Mouse (Mus musculus): Measurements from ENCODE around the gene Tnrc6b. TPM values are rescaled to one million over a fixed set of nuclear protein-coding genes. Genes with fewer than 3 reads are reported as not detected.
A peak's percentile ranks its signal among the peaks of the same experiment; 100 is the strongest.

Gene Tnrc6b
- polyA plus RNA-seq, 1 experiment, result 40.0 TPM

DNA sequence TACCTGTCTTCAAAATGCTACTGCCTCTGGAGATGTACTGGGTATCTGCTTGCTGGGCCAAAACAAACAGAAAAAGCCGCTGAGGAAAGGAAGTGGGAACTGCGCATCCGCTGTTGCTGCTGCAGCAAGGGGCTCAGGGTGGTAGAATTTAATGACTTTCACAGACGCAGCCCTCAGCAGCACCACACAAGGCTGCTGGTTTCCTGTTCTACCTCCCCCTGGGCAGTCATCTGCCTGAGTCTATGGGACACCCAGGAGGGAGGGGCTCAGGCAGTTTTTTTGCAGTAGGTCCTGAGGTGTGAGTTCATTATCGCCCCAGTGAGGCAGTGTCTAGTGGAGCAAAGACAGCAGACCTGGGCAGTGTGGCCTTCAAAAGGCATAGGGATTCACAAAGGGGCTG, 13.5 kb upstream of the Tnrc6b start:
- H3K9ac ChIP-seq (ENCODE audit: low read depth, poor library complexity, severe bottlenecking), result no peak overlapping the region
- H3K4me3 ChIP-seq (ENCODE audit: low read depth, low read length), result no peak overlapping the region
- no peak for TF ChIP-seq EP300 (IDR thresholded peaks at IDR 0.05; ENCODE audit: insufficient read depth, low read depth, low read length)
- no peak for TF ChIP-seq CTCF (IDR thresholded peaks at IDR 0.05; ENCODE audit: low read depth, low read length)
- TF ChIP-seq POLR2A (IDR thresholded peaks at IDR 0.05; ENCODE audit: insufficient read depth, low read length), result no peak
- H3K27me3 ChIP-seq (ENCODE audit: control insufficient read depth, insufficient read depth, low read length, poor library complexity, severe bottlenecking), result no peaks in the 10 kb centered on the region
- H3K9me3 ChIP-seq (replicated peaks; ENCODE audit: control insufficient read depth, insufficient read depth, low read length, poor library complexity, severe bottlenecking), result no peaks in the 10 kb centered on the region
- H3K36me3 ChIP-seq (ENCODE audit: control insufficient read depth, insufficient read depth, low read length, poor library complexity, severe bottlenecking), result no peaks in the 10 kb centered on the region
- no peaks in the 10 kb centered on the region for H3K4me1 ChIP-seq (ENCODE audit: control insufficient read depth, insufficient read depth, low read length)
- H3K27ac ChIP-seq (ENCODE audit: insufficient read depth, low read length), result no peak overlapping the region

GRCm38 (mm10) chr15:80701481-80702257, 9.4 kb upstream of the Tnrc6b start:
- H3K4me3 ChIP-seq (ENCODE audit: low read depth, low read length), result no peak overlapping the region
- H3K4me1 ChIP-seq (ENCODE audit: control insufficient read depth, insufficient read depth, low read length), result no peaks in the 10 kb centered on the region
- H3K9ac ChIP-seq (ENCODE audit: low read depth, poor library complexity, severe bottlenecking), result no peak overlapping the region
- H3K36me3 ChIP-seq (ENCODE audit: control insufficient read depth, insufficient read depth, low read length, poor library complexity, severe bottlenecking), result no peaks in the 10 kb centered on the region
- no peaks in the 10 kb centered on the region for H3K27me3 ChIP-seq (ENCODE audit: control insufficient read depth, insufficient read depth, low read length, poor library complexity, severe bottlenecking)
- TF ChIP-seq EP300 (IDR thresholded peaks at IDR 0.05; ENCODE audit: insufficient read depth, low read depth, low read length) (no peak), CTCF (IDR thresholded peaks at IDR 0.05; ENCODE audit: low read depth, low read length) (no peak), POLR2A (IDR thresholded peaks at IDR 0.05; ENCODE audit: insufficient read depth, low read length) (no peak)
- H3K9me3 ChIP-seq (replicated peaks; ENCODE audit: control insufficient read depth, insufficient read depth, low read length, poor library complexity, severe bottlenecking), result no peaks in the 10 kb centered on the region
- H3K27ac ChIP-seq (ENCODE audit: insufficient read depth, low read length), result no peak overlapping the region

DNA sequence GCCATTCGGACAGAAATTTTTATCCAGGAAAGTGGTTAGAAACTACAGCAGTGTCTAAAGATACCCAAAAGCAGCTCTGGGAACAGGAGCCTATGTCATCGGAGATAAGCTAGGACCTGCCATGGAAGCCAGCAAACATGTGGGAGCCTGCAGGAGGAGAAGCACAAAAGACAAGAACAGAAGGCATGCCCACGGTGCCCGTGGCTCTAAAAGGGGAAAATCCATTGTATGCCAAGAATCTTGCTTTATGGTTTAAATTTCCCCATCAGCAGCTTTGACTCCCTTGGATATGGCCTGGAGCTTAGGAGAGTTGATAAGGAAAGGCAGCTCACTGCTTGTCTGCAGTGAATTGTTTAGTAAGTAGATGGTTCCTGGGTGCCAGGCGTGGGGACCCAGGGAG, 8.2 kb upstream of the Tnrc6b start:
- TF ChIP-seq CTCF (IDR thresholded peaks at IDR 0.05; ENCODE audit: low read depth, low read length), result no peak
- TF ChIP-seq POLR2A (IDR thresholded peaks at IDR 0.05; ENCODE audit: insufficient read depth, low read length), result no peak
- TF ChIP-seq EP300 (IDR thresholded peaks at IDR 0.05; ENCODE audit: insufficient read depth, low read depth, low read length), result no peak
- no peaks in the 10 kb centered on the region for H3K27me3 ChIP-seq (ENCODE audit: control insufficient read depth, insufficient read depth, low read length, poor library complexity, severe bottlenecking)
- no peaks in the 10 kb centered on the region for H3K4me1 ChIP-seq (ENCODE audit: control insufficient read depth, insufficient read depth, low read length)
- H3K36me3 ChIP-seq (ENCODE audit: control insufficient read depth, insufficient read depth, low read length, poor library complexity, severe bottlenecking), result no peaks in the 10 kb centered on the region
- no peak overlapping the region for H3K27ac ChIP-seq (ENCODE audit: insufficient read depth, low read length)
- H3K9me3 ChIP-seq (replicated peaks; ENCODE audit: control insufficient read depth, insufficient read depth, low read length, poor library complexity, severe bottlenecking), result no peaks in the 10 kb centered on the region
- no peak overlapping the region for H3K9ac ChIP-seq (ENCODE audit: low read depth, poor library complexity, severe bottlenecking)
- H3K4me3 ChIP-seq (ENCODE audit: low read depth, low read length), result no peak overlapping the region

DNA sequence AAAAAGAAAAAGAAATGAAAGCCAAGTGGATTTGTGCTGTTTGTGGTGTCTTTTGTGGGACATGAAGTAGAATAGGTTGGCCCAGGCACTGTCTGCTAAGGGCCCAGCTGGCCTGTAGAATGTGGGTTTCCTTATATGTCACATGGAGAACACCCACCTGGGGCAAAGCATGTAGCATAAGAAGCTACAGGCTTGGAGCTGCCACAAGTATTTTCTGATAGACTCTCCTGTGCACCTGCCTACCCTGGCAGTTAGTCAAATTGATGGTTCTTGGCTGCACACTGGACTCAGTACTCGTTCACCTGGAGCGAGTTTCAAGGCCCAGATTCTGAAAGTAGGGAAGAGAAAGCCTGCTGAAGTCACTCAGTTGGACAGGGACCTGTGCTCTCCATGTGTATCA, 7.6 kb upstream of the Tnrc6b start:
- no peak for TF ChIP-seq EP300 (IDR thresholded peaks at IDR 0.05; ENCODE audit: insufficient read depth, low read depth, low read length)
- Histone ChIP-seq H3K27me3 (ENCODE audit: control insufficient read depth, insufficient read depth, low read length, poor library complexity, severe bottlenecking) (no peaks in the 10 kb centered on the region), H3K36me3 (ENCODE audit: control insufficient read depth, insufficient read depth, low read length, poor library complexity, severe bottlenecking) (no peaks in the 10 kb centered on the region), H3K9me3 (replicated peaks; ENCODE audit: control insufficient read depth, insufficient read depth, low read length, poor library complexity, severe bottlenecking) (no peaks in the 10 kb centered on the region), H3K4me3 (ENCODE audit: low read depth, low read length) (no peak overlapping the region), H3K9ac (ENCODE audit: low read depth, poor library complexity, severe bottlenecking) (no peak overlapping the region), H3K27ac (ENCODE audit: insufficient read depth, low read length) (no peak overlapping the region), H3K4me1 (ENCODE audit: control insufficient read depth, insufficient read depth, low read length) (no peaks in the 10 kb centered on the region)

GRCm38 (mm10) chr15:80704267-80704666, 6.8 kb upstream of the Tnrc6b start:
- H3K27me3 ChIP-seq (ENCODE audit: control insufficient read depth, insufficient read depth, low read length, poor library complexity, severe bottlenecking), result no peaks in the 10 kb centered on the region
- TF ChIP-seq CTCF (IDR thresholded peaks at IDR 0.05; ENCODE audit: low read depth, low read length) (peak; percentile 96), POLR2A (IDR thresholded peaks at IDR 0.05; ENCODE audit: insufficient read depth, low read length) (no peak), EP300 (IDR thresholded peaks at IDR 0.05; ENCODE audit: insufficient read depth, low read depth, low read length) (peak; percentile 41; the same call in 1 of the 2 replicates)
- H3K9ac ChIP-seq (ENCODE audit: low read depth, poor library complexity, severe bottlenecking), result no peak overlapping the region
- no peaks in the 10 kb centered on the region for H3K9me3 ChIP-seq (replicated peaks; ENCODE audit: control insufficient read depth, insufficient read depth, low read length, poor library complexity, severe bottlenecking)
- no peak overlapping the region for H3K27ac ChIP-seq (ENCODE audit: insufficient read depth, low read length)
- no peaks in the 10 kb centered on the region for H3K4me1 ChIP-seq (ENCODE audit: control insufficient read depth, insufficient read depth, low read length)
- H3K4me3 ChIP-seq (ENCODE audit: low read depth, low read length), result no peak overlapping the region
- H3K36me3 ChIP-seq (ENCODE audit: control insufficient read depth, insufficient read depth, low read length, poor library complexity, severe bottlenecking), result no peaks in the 10 kb centered on the region

- H3K9me3 ChIP-seq (replicated peaks; ENCODE audit: control insufficient read depth, insufficient read depth, low read length, poor library complexity, severe bottlenecking), result no peaks in the 10 kb centered on the region
- peak overlapping the region; percentile 74 for H3K9ac ChIP-seq (ENCODE audit: low read depth, poor library complexity, severe bottlenecking)
- no peaks in the 10 kb centered on the region for H3K27me3 ChIP-seq (ENCODE audit: control insufficient read depth, insufficient read depth, low read length, poor library complexity, severe bottlenecking)
- H3K4me3 ChIP-seq (ENCODE audit: low read depth, low read length), result peak overlapping the region; percentile 49
- peak; percentile 79 for TF ChIP-seq CTCF (IDR thresholded peaks at IDR 0.05; ENCODE audit: low read depth, low read length)
- no peak for TF ChIP-seq POLR2A (IDR thresholded peaks at IDR 0.05; ENCODE audit: insufficient read depth, low read length)
- H3K27ac ChIP-seq (ENCODE audit: insufficient read depth, low read length), result no peak overlapping the region
- no peaks in the 10 kb centered on the region for H3K4me1 ChIP-seq (ENCODE audit: control insufficient read depth, insufficient read depth, low read length)
- no peaks in the 10 kb centered on the region for H3K36me3 ChIP-seq (ENCODE audit: control insufficient read depth, insufficient read depth, low read length, poor library complexity, severe bottlenecking)
These were observed 5.1 kb upstream of the Tnrc6b start for GRCm38 (mm10) chr15:80705828-80706549.

Measured in ES-Bruce4 (cell line).